Mouse (Mus musculus) inflammation-experienced regulatory T-cells, adult 6 months (primary cell): ENCODE data around the gene Btbd35f22. TPM values are rescaled to one million over a fixed set of nuclear protein-coding genes. Genes with fewer than 3 reads are reported as not detected.
"Not testable (repeated sequence)": the region's sequence is repeated elsewhere in the genome, so short reads cannot be mapped to it uniquely, and the experiment has no call there.

Experiments used
- ATAC-seq: one replicate; pipeline ENCODE4 v1.8.0; 2017
- polyA plus RNA-seq, 3 experiments: library from polyadenylated mRNA; unstranded; fragments of 100-300 nt; shearing (Covaris generic); gene quantifications; one replicate each; pipeline ENCODE4 v1.2.1; 2017

Btbd35f22 gene
- not detected for polyA plus RNA-seq

GRCm38 (mm10) chrX:32047529-32047928 is at the start of gene Btbd35f22:
Gene Btbd35f22, plus strand, starts transcription at chrX:32047829.
- ATAC-seq, result not testable (repeated sequence)

Other genes starting within 250 kb of the Btbd35f22 start
- gene Gm21637, start 85.8 kb upstream of the Btbd35f22 start, polyA plus RNA-seq, result not detected
- not detected for gene Btbd35f2, start 230.6 kb downstream of the Btbd35f22 start, polyA plus RNA-seq